Mouse (Mus musculus): ENCODE measurements around the gene Fibp.

GRCm38 (mm10) chr19:5473720-5474119, 13.3 kb downstream of the Fibp start, which contains the start of gene Efemp2:
- TF ChIP-seq CTCF (IDR thresholded peaks at IDR 0.05) = no peak
- peak; percentile 65 for TF ChIP-seq POLR2A (IDR thresholded peaks at IDR 0.05; ENCODE audit: insufficient read depth, low read depth, low read length)

Measured in heart, adult 2 months (tissue).